Mouse (Mus musculus): ENCODE measurements around the gene Il1rapl2.
"Not testable (repeated sequence)": the region's sequence is repeated elsewhere in the genome, so short reads cannot be mapped to it uniquely, and the experiment has no call there.

Gene Il1rapl2

DNA sequence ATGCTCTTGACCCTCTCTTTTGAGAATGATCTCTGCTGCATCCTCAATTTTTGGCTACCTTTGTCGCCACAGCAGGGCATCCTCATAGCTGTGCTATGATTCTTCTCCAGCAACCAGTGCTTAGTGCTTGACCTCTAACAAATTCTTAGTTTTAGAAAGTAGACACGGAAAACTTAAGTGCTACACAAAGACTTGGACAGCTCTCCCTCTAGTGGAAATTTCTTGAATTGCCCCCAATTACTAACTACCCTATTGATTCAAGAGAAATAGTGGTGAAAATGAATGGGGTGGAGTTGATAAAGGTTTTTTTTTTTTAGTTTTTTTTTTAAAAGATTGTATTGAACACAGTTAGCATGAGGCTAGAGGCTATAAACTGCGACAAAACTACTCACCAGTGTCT, 599.7 kb downstream of the Il1rapl2 start:
- in situ Hi-C loops (cut with MboI, MseI) = loop anchor here (25.0 kb wide), 1 partner anchor 458 kb away; no protein-coding TSS in a partner anchor

DNA sequence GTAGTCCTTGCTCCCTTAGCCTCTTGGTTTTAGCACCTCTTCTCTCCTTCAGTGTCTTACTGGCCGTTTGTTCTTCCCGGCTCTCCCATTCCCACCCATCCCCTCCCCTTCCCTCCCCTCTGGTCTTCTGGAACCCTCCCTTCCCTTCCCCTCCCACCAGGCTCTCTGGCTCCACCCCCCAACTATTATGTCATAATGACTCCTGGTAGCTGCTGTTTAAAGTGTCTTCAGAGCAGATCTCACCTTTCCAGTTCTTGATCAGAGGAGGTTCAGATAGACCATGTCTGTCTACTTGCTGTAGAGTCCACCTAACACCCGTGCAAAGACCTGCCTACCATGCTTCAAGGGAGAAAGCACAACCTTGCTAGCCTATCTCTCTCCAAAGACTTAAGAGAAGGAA, 639.1 kb downstream of the Il1rapl2 start, which contains the start of gene Tex13a:
Gene Tex13a, minus strand, starts transcription at position 101 of the 400 bp plus-strand sequence.
- in situ Hi-C loops (cut with MboI, MseI) = no loop called here

GRCm38 (mm10) chrX:138234626-138235025, 664.2 kb downstream of the Il1rapl2 start:
- in situ Hi-C loops (cut with MboI, MseI) = no loop called here

- in situ Hi-C loops (cut with MboI, MseI) = not testable (repeated sequence)
Measured at GRCm38 (mm10) chrX:138348736-138349135, 778.3 kb downstream of the Il1rapl2 start.

GRCm38 (mm10) chrX:138433794-138434193, 863.4 kb downstream of the Il1rapl2 start:
- in situ Hi-C loops (cut with MboI, MseI) = no loop called here

GRCm38 (mm10) chrX:138437939-138438338, 867.5 kb downstream of the Il1rapl2 start:
- in situ Hi-C loops (cut with MboI, MseI) = no loop called here

DNA sequence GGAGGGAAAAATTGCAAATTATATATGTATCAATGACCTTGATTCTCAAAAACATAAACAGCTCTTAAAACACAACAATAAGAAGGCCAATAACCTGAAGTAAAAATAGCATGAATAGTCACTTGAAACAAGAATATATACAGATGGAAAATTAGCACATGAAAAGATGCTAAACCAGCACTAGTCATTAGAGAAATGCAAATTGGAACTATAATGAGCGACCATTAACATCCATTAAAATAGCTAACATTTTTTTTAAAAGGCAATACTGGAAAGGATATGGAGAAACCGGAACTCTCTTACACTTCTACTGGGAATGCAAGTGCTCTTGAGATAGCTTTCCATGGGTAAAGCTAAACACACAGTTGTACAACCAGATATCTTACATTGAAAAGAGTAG, 879.4 kb downstream of the Il1rapl2 start:
- in situ Hi-C loops (cut with MboI, MseI) = no loop called here

GRCm38 (mm10) chrX:138478488-138478887, 908.1 kb downstream of the Il1rapl2 start:
- in situ Hi-C loops (cut with MboI, MseI) = no loop called here

GRCm38 (mm10) chrX:138500510-138500909, 930.1 kb downstream of the Il1rapl2 start:
- in situ Hi-C loops (cut with MboI, MseI) = no loop called here

- in situ Hi-C loops (cut with MboI, MseI) = no loop called here
Measured at GRCm38 (mm10) chrX:138505049-138505448, 934.6 kb downstream of the Il1rapl2 start.

GRCm38 (mm10) chrX:138620106-138620505, 1049.7 kb downstream of the Il1rapl2 start:
- in situ Hi-C loops (cut with MboI, MseI) = no loop called here

DNA sequence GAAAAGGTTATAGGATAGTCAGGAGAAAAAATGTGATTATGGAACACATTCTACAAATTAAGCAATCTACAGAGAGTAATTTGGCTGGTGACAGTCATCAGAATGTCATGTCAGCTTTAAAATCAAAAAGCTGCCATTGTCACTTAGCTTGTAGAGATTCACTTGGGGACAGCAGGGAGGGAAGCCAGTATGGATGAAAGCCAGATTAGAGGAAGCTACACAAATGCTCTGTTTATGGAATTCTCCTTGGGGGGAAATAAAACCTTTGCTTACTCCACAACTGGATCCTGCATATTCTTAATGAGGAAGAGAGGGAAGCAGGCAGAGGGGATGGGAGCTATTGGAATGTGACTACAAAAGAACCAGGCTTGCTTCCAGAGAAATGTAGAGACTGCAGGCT, 1054.9 kb downstream of the Il1rapl2 start:
- in situ Hi-C loops (cut with MboI, MseI) = no loop called here

DNA sequence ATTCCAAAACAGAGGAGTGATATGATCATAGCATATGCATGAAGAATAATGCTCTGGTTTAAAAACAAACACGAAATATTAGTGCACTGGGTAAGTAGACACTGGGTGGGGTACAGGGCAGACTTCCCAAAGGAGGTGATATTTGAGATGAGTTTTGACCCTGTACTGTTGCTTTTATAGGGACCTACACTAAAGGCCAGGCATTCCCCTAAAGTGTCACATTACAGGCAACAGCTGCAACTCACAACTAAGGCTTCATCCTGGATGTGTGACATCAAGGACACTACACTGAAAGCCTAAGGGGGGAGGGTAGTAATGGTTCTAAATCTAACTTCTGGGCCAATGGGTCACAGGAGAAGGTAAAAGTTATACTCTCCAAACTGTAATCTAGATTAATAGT, 1152.0 kb downstream of the Il1rapl2 start:
- in situ Hi-C loops (cut with MboI, MseI) = no loop called here

DNA sequence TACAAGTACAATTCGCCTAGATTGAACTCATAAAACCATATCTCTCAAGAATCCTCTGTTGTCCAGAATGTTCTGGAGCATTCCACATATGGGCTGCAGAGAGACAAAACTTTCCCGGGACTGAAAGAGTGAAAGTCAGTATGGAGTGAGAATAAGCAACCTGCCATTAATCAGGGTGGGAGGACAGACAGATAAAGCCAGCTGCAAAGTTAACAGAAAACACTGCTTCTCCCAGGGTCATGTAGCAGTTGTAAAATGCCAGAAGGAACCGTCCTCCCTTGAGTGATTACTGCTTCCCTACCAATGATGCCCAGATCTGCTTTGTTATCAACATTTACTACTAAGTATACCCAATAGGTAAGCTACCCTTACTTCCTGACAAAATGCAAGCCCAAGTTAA, 1230.5 kb downstream of the Il1rapl2 start:
- in situ Hi-C loops (cut with MboI, MseI) = no loop called here

GRCm38 (mm10) chrX:138831876-138832275, 1261.5 kb downstream of the Il1rapl2 start:
- in situ Hi-C loops (cut with MboI, MseI) = no loop called here

DNA sequence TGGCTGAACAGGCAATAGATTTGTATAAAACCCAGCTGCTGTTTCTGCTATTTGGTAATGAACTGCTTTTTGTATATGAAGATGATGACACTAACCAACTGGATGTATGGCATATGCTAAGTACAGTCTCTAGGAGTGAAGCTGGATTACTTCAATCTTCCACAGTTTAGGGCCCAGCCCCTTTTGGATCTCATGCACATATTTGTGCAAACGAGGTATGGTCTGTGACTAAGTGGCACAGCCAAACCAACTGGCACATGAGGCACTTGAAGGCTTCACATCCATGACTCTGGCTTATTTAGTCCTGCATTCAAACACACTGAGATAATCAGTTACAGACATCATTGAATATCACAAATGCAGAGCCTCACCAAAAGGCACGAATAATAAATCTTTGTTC, 1263.5 kb downstream of the Il1rapl2 start:
- in situ Hi-C loops (cut with MboI, MseI) = no loop called here

DNA sequence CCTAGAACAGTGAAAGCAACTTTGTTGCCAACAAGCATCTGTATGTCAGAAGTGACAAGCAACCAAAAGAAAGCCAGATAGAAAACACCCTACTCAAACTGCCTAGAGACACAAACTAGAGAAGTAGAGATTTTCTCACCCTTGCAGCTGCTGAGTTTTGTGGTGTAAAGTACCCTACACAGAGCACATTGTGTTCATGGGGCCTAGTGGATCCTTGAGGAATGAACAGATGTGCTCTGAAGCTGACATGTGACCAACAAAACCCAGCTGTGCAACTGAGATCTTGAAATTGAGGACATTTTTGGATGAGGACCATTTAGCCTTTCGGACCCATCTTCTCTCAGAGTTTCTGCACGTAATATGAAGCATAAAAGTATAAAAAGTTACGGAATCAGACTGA, 1268.0 kb downstream of the Il1rapl2 start:
- in situ Hi-C loops (cut with MboI, MseI) = no loop called here

Measured in regulatory T cell (primary cell).